Mouse (Mus musculus) C2C12 (cell line): ENCODE results near the gene Rpl36a.

Source experiments
- CEBPB ChIP-seq: IDR thresholded peaks from one replicate; pipeline ENCODE4 v1.6.1; 2011; ENCODE audit warnings: low read depth, mild to moderate bottlenecking, control low read depth, moderate library complexity
- CTCF ChIP-seq: IDR thresholded peaks from one replicate; pipeline ENCODE4 v1.5.1; 2011; ENCODE audit not compliant: control insufficient read depth, insufficient read depth, insufficient read length
- FOSL1 ChIP-seq: IDR thresholded peaks from one replicate; pipeline ENCODE4 v1.8.0; 2011; ENCODE audit warnings: mild to moderate bottlenecking, low read length; ENCODE audit not compliant: poor library complexity, insufficient read depth, severe bottlenecking
- MAX ChIP-seq: IDR thresholded peaks from one replicate; pipeline ENCODE4 v1.6.1; 2011; ENCODE audit warnings: mild to moderate bottlenecking, control low read depth
- MYOD1 ChIP-seq: IDR thresholded peaks from one replicate; pipeline ENCODE4 v1.6.1; 2011; ENCODE audit warnings: low read depth; ENCODE audit not compliant: control insufficient read depth, insufficient read length
- MYOG ChIP-seq: IDR thresholded peaks from one replicate; pipeline ENCODE4 v1.6.1; 2011; ENCODE audit not compliant: control insufficient read depth, insufficient read length; ENCODE audit errors: extremely low read depth
- USF1 ChIP-seq: IDR thresholded peaks from one replicate; pipeline ENCODE4 v1.6.1; 2011; ENCODE audit warnings: low read depth, mild to moderate bottlenecking, control low read depth, moderate library complexity

DNA sequence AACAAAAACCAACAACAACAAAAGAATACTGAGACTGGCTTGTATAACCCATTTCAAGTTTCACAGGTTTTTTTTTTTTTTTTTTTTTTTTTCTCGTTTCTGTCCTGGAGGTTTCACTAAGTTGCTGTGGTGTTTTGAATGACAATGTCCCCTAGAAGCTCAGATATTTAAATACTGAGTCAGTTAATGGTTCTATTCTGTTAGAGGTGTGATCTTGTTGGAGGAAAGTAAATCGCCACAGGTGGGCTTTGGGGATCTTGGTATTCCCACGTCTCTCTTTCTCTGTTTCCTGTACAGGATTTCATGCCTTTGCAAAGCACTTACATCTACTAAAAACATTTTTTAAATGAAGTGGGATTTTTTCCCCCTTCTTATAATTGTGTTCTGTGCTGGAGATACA, 49.7 kb downstream of the Rpl36a start:
- TF ChIP-seq CTCF (no peak), MYOD1 (no peak), MAX (no peak), MYOG (no peak), USF1 (no peak), CEBPB (no peak), FOSL1 (no peak)
